Mouse (Mus musculus) small intestine, adult 2 months (tissue): Measurements from ENCODE around the gene Csf1.

Experiments used
- CTCF ChIP-seq: fragments of 200-500 bp; IDR thresholded peaks from 2 replicates; pipeline ENCODE4 v1.5.1; 2012; ENCODE audit warnings: low read depth, mild to moderate bottlenecking, control low read depth, inconsistent platforms, low read length, moderate library complexity, mixed read lengths; ENCODE audit not compliant: insufficient replicate concordance, insufficient read length; ENCODE audit errors: extremely low read depth
- POLR2A ChIP-seq: fragments of 200-500 bp; IDR thresholded peaks from 2 replicates; pipeline ENCODE4 v1.6.1; 2012; ENCODE audit warnings: low read depth, mild to moderate bottlenecking, control low read depth, inconsistent platforms, low read length, moderate library complexity

GRCm38 (mm10) chr3:107794890-107795289 lies 34.6 kb upstream of the Csf1 start:
- TF ChIP-seq CTCF: no peak
- TF ChIP-seq POLR2A: no peak
